ENCODE assay signal across 1 mouse cellular context in the genomic region with DNA sequence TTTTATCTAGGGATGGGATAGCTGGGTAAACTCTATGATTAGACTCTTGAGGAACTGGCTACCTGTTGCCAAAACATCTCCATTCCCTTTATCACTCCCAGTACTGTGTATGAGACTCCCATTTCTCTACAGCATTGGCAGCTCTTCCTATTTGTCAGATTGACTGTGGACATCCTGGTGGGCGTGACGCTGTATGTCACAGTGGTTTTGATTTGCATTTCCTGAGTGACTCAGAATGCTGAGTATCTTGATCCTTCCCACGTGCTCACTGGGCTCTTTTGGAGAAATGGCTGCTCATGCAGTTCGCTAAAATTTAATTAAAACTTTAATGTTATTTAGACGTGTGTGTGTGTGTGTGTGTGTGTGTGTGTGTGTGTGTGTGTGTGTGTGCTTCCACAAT.
TF ChIP-seq lines count a peak whose summit lies in the region.

No protein-coding gene starts in this region.

TF ChIP-seq in CH12.LX, 34 proteins besides CTCF, POLR2A, EP300 and RAD21:
- no peak for TF ChIP-seq PAX5 (IDR thresholded peaks at IDR 0.05; ENCODE audit: low read length)
- TF ChIP-seq SIN3A (IDR thresholded peaks at IDR 0.05; ENCODE audit: low read length), result no peak
- TF ChIP-seq BHLHE40 (IDR thresholded peaks at IDR 0.05; ENCODE audit: low read depth, low read length), result peak; percentile 78
- TF ChIP-seq NELFE (IDR thresholded peaks at IDR 0.05; ENCODE audit: low read depth, low read length), result no peak
- peak; percentile 82; the same call in 1 of the 2 replicates for TF ChIP-seq MYC (IDR thresholded peaks at IDR 0.05; ENCODE audit: low read depth, low read length)
